Mouse (Mus musculus) layer of hippocampus, postnatal 10 days (tissue): ENCODE data around the gene Setd2. TPM values are rescaled to one million over a fixed set of nuclear protein-coding genes. Genes with fewer than 3 reads are reported as not detected.

Experiments
- DNase-seq, 2 experiments: peaks; one replicate each; pipeline ENCODE4 v3.0.0; 2021; ENCODE audit warnings: low spot score in 2 of 2
- total RNA-seq, 2 experiments: library from RNA; stranded (reverse); gene quantifications; 2 replicates each; pipeline ENCODE4 v1.2.3; 2021

Setd2 gene
- total RNA-seq, 2 experiments from 2014 or later: 70.5 to 74.8 TPM

- DNase-seq: no peak
These were observed 90.3 kb downstream of the Setd2 start for GRCm38 (mm10) chr9:110622621-110623219.

- DNase-seq: no peak
These were observed 91.2 kb downstream of the Setd2 start for GRCm38 (mm10) chr9:110623416-110624195.

GRCm38 (mm10) chr9:110624361-110625166 lies 92.2 kb downstream of the Setd2 start, which contains the start of gene Nradd:
TSS of gene Nradd (minus strand) at chr9:110624452.
- DNase-seq: peak; percentile 79 to 87

- DNase-seq: no peak
These were observed 93.0 kb downstream of the Setd2 start for GRCm38 (mm10) chr9:110625350-110625908.

GRCm38 (mm10) chr9:110630171-110630570 lies 97.8 kb downstream of the Setd2 start:
- no peak for DNase-seq

GRCm38 (mm10) chr9:110631191-110631590 lies 98.8 kb downstream of the Setd2 start:
- DNase-seq: peak; percentile 66 to 78

- no peak for DNase-seq
These were observed 99.4 kb downstream of the Setd2 start for GRCm38 (mm10) chr9:110631651-110632275.

GRCm38 (mm10) chr9:110632671-110633070 lies 100.3 kb downstream of the Setd2 start:
- DNase-seq: no peak

GRCm38 (mm10) chr9:110633882-110634281 lies 101.5 kb downstream of the Setd2 start:
- DNase-seq: no peak

- peak; percentile 91 to 92 for DNase-seq
These were observed 102.8 kb downstream of the Setd2 start for GRCm38 (mm10) chr9:110635225-110635624.

- no peak for DNase-seq
These were observed 106.2 kb downstream of the Setd2 start for GRCm38 (mm10) chr9:110638611-110639021.

GRCm38 (mm10) chr9:110641006-110641405 lies 108.6 kb downstream of the Setd2 start:
- no peak for DNase-seq

- no peak for DNase-seq
These were observed 110.6 kb downstream of the Setd2 start for GRCm38 (mm10) chr9:110642812-110643524.

GRCm38 (mm10) chr9:110643787-110644186 lies 111.4 kb downstream of the Setd2 start:
- DNase-seq: no peak

- no peak for DNase-seq
These were observed 111.9 kb downstream of the Setd2 start for GRCm38 (mm10) chr9:110644295-110644694.

- DNase-seq: no peak
These were observed 112.8 kb downstream of the Setd2 start for GRCm38 (mm10) chr9:110645219-110645618.

- DNase-seq: no peak
These were observed 117.4 kb downstream of the Setd2 start for GRCm38 (mm10) chr9:110649775-110650174.

GRCm38 (mm10) chr9:110651931-110652722 lies 119.7 kb downstream of the Setd2 start:
- DNase-seq: no peak

GRCm38 (mm10) chr9:110652963-110653654 lies 120.7 kb downstream of the Setd2 start:
- DNase-seq: no peak
